Mouse (Mus musculus): ENCODE results near the gene Bglap2. TPM values are rescaled to one million over a fixed set of nuclear protein-coding genes. Genes with fewer than 3 reads are reported as not detected.
A peak's percentile ranks its signal among the peaks of the same experiment; 100 is the strongest.

Gene Bglap2
- polyA plus RNA-seq, 1 experiment from 2014 or later = not detected

DNA sequence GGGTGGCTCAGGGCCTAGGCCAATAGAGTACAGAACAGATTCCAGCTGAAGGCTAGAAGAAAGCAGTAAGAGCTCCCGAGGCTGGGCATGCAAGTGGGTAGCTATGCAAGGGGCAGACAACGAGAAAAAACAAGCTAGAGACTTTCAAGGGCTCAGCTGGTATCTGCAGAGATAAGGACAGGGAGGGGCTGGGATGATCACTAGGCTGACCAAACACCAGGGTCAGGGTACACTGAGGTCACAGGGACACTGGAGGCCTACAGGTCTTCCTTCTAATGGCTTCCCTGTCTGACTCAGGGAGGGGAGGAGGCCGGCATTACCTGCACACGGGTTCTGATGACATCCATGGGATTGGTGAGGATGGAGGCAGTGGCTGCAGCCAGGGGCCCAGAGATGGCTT, 37.2 kb upstream of the Bglap2 start:
- H3K9me3 ChIP-seq (replicated peaks; ENCODE audit: control insufficient read depth, low read length) = no peaks in the 10 kb centered on the region
- H3K4me2 ChIP-seq (ENCODE audit: low read depth, low read length) = no peak overlapping the region
- peak overlapping the region; percentile 10 for H3K27ac ChIP-seq (ENCODE audit: low read length)
- peak; percentile 43 for ATAC-seq (ENCODE audit: low read depth)
- H3K27me3 ChIP-seq (ENCODE audit: control insufficient read depth, insufficient read depth, low read depth, low read length) = no peaks in the 10 kb centered on the region
- peaks cover 18% of the 10 kb centered on the region for H3K36me3 ChIP-seq (ENCODE audit: control insufficient read depth, insufficient read depth)
- H3K4me1 ChIP-seq (ENCODE audit: control insufficient read depth, low read depth, low read length) = peaks cover 38% of the 10 kb centered on the region
- peak overlapping the region; percentile 14; the same call in 1 of the 2 replicates for H3K9ac ChIP-seq (ENCODE audit: low read depth, low read length)
- whole genome bisulfite sequencing (ENCODE audit: insufficient replicate concordance) = 47% methylated on average over 4 of the region's 4 CpGs
- H3K4me3 ChIP-seq (ENCODE audit: low read depth, low read length) = no peak overlapping the region

DNA sequence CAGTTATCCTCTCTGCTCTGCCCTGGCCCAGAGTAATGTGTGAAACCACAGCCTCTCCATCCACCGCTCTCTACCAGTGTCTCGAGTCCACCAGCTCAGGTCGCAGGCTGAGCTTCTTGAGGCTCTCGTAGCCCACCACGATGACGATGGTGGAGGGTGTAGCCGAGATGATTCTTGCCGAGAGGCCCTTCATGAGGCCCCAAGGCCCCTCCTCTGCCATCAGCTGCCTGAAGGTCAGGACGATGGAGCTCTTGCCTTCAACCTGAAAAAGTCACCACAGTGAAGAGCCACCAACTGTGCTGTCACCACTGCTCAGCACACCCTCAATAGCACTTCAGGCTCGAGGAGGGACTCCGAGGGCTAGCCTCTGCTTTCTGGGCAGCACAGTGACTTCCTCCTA, 34.1 kb upstream of the Bglap2 start:
- no peak overlapping the region; the same call in none of the 2 replicates for H3K9ac ChIP-seq (ENCODE audit: low read depth, low read length)
- peaks cover 50% of the 10 kb centered on the region for H3K4me1 ChIP-seq (ENCODE audit: control insufficient read depth, low read depth, low read length)
- H3K27me3 ChIP-seq (ENCODE audit: control insufficient read depth, insufficient read depth, low read depth, low read length) = no peaks in the 10 kb centered on the region
- peak overlapping the region; percentile 95 for H3K27ac ChIP-seq (ENCODE audit: low read length)
- no peak overlapping the region for H3K4me3 ChIP-seq (ENCODE audit: low read depth, low read length)
- ATAC-seq (ENCODE audit: low read depth) = no peak
- H3K4me2 ChIP-seq (ENCODE audit: low read depth, low read length) = no peak overlapping the region
- H3K36me3 ChIP-seq (ENCODE audit: control insufficient read depth, insufficient read depth) = peaks cover 8% of the 10 kb centered on the region; the same call in 1 of the 2 replicates
- no peaks in the 10 kb centered on the region for H3K9me3 ChIP-seq (replicated peaks; ENCODE audit: control insufficient read depth, low read length)
- WGBS (ENCODE audit: insufficient replicate concordance) = 75% methylated on average over 11 of the region's 11 CpGs

DNA sequence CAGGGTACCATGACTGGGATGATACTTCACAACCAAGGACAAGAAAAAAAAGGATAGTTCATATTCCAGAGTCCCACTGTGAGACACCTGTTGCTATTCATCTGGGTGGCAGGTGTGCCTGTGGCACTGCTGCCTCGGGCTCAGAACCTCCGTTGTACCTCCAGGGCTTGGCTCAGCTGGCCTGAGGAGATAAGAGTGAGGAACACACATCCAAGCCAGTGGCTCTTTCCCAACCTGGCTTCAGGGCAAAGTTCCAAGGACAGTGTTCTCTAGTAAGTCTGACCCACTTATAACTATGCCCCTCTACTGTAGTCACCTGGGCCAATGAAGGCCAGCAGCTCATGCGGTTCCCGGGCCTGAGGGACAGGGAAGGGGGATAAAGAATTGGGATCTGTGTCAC, 33.2 kb upstream of the Bglap2 start:
- Histone ChIP-seq H3K27me3 (ENCODE audit: control insufficient read depth, insufficient read depth, low read depth, low read length) (no peaks in the 10 kb centered on the region), H3K4me1 (ENCODE audit: control insufficient read depth, low read depth, low read length) (peaks cover 56% of the 10 kb centered on the region), H3K9me3 (replicated peaks; ENCODE audit: control insufficient read depth, low read length) (no peaks in the 10 kb centered on the region), H3K4me3 (ENCODE audit: low read depth, low read length) (peak overlapping the region; percentile 2; the same call in 1 of the 2 replicates), H3K36me3 (ENCODE audit: control insufficient read depth, insufficient read depth) (peaks cover 8% of the 10 kb centered on the region; the same call in 1 of the 2 replicates), H3K27ac (ENCODE audit: low read length) (peak overlapping the region; percentile 95), H3K4me2 (ENCODE audit: low read depth, low read length) (peak overlapping the region; percentile 75), H3K9ac (ENCODE audit: low read depth, low read length) (peak overlapping the region; percentile 19)
- WGBS (ENCODE audit: insufficient replicate concordance) = 45% methylated on average over 4 of the region's 4 CpGs
- ATAC-seq (ENCODE audit: low read depth) = peak; percentile 47

DNA sequence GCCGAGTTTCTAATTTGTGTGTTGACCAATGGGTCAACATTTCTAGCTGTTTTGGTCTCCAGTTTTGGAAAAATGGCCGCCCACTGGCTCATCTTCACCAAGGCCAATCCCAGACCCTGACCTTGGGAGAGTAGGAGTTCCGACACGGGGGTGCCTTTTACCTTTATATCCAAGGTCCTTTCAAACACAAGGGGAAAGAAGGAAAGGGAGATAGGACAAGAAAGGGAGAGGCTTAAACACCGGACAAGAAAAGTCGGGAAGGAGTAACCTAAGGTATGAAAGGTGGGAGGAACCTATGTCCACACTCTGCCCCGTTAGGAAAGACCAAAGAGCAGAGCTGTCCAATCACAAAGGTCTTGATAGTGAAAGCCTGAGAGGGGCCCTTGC, 32.1 kb upstream of the Bglap2 start:
- Histone ChIP-seq H3K36me3 (ENCODE audit: control insufficient read depth, insufficient read depth) (peaks cover 8% of the 10 kb centered on the region; the same call in 1 of the 2 replicates), H3K4me1 (ENCODE audit: control insufficient read depth, low read depth, low read length) (peaks cover 57% of the 10 kb centered on the region), H3K27ac (ENCODE audit: low read length) (peak overlapping the region; percentile 95), H3K4me3 (ENCODE audit: low read depth, low read length) (peak overlapping the region; percentile 87), H3K9me3 (replicated peaks; ENCODE audit: control insufficient read depth, low read length) (no peaks in the 10 kb centered on the region), H3K9ac (ENCODE audit: low read depth, low read length) (peak overlapping the region; percentile 90), H3K4me2 (ENCODE audit: low read depth, low read length) (peak overlapping the region; percentile 75), H3K27me3 (ENCODE audit: control insufficient read depth, insufficient read depth, low read depth, low read length) (no peaks in the 10 kb centered on the region)
- 25% methylated on average over 7 of the region's 7 CpGs for WGBS (ENCODE audit: insufficient replicate concordance)
- no peak for ATAC-seq (ENCODE audit: low read depth)

DNA sequence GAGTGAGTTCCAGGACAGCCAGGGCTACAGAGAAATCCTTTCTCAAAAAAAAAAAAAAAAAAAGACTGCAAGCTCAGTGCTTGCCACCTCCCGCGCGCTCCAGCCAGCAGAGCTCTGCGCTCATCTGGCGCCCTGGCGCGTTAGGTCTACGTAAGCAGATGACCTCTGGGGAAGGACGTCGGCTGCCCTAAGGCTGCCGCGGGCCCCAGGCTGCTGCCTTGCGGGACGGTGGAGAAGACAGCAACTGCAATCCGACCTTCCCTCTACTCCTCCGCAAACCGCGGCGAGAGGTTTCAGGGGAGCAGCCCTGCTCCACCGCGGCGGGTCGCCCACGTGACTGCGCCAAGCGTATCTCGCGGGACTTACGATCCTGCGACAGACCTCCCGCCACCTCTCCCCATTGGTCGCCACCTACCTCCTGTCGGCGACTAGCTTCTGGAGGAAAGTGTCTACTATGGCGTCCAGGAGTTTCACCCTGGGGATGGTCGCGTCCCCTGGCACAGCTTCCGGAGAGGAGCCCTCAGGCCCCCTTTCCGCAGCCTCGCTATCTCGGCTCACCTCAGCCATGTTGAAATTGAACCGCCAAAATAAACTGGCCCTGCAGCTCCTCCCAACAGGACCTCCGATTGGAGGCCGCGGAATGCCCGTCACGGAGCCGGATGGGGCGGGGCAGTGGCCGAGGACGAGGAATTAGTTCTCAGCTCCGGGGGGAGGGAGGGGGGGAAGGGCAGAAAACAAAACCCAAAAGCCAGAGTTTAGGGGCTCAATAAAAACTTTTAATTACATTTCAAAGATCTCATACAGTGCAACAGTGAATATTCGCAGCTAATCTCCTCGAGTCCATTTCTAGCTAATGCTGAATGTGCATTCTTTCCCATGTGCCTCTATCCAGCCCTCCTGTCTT, 31.5 kb upstream of the Bglap2 start, which contains the start of gene Pmf1:
TSS of gene Pmf1 (minus strand) at position 591 of the 904 bp plus-strand sequence.
- peaks cover 51% of the 10 kb centered on the region for H3K4me1 ChIP-seq (ENCODE audit: control insufficient read depth, low read depth, low read length)
- peak within 1 kb of the TSS; percentile 75 for H3K4me2 ChIP-seq (ENCODE audit: low read depth, low read length)
- no peaks in the 10 kb centered on the region for H3K9me3 ChIP-seq (replicated peaks; ENCODE audit: control insufficient read depth, low read length)
- H3K27ac ChIP-seq (ENCODE audit: low read length) = peak within 1 kb of the TSS; percentile 95
- H3K9ac ChIP-seq (ENCODE audit: low read depth, low read length) = peak within 1 kb of the TSS; percentile 90
- peaks cover 8% of the 10 kb centered on the region; the same call in 1 of the 2 replicates for H3K36me3 ChIP-seq (ENCODE audit: control insufficient read depth, insufficient read depth)
- WGBS (ENCODE audit: insufficient replicate concordance) = 0% methylated on average over 54 of the region's 54 CpGs
- H3K27me3 ChIP-seq (ENCODE audit: control insufficient read depth, insufficient read depth, low read depth, low read length) = no peaks in the 10 kb centered on the region
- H3K4me3 ChIP-seq (ENCODE audit: low read depth, low read length) = peak within 1 kb of the TSS; percentile 87
- peak; percentile 90 for ATAC-seq (ENCODE audit: low read depth)

DNA sequence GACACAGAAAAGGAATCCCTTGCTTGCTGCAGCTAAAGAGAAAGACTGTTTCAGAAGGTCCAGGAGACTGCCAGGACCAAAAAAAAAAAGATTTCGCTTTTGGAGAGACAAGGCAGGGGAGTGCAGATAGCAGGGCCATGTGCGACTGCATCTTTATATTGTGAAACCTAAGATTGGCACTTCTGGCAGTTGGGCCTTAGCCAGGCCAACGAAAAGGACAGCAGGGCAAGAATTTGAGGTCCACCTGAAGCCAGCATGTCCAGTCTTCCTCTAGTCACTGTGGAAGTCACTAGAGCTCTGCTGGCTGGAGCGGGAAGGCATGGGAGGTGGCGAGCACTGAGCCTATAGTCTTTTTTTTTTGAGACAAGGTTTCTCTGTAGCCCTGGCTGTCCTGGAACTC, 30.5 kb upstream of the Bglap2 start:
- ATAC-seq (ENCODE audit: low read depth) = no peak
- Histone ChIP-seq H3K27ac (ENCODE audit: low read length) (peak overlapping the region; percentile 95), H3K4me1 (ENCODE audit: control insufficient read depth, low read depth, low read length) (peaks cover 51% of the 10 kb centered on the region), H3K4me2 (ENCODE audit: low read depth, low read length) (peak overlapping the region; percentile 75), H3K9ac (ENCODE audit: low read depth, low read length) (peak overlapping the region; percentile 90), H3K9me3 (replicated peaks; ENCODE audit: control insufficient read depth, low read length) (no peaks in the 10 kb centered on the region), H3K27me3 (ENCODE audit: control insufficient read depth, insufficient read depth, low read depth, low read length) (no peaks in the 10 kb centered on the region), H3K4me3 (ENCODE audit: low read depth, low read length) (peak overlapping the region; percentile 87), H3K36me3 (ENCODE audit: control insufficient read depth, insufficient read depth) (peaks cover 9% of the 10 kb centered on the region)
- 31% methylated on average over 5 of the region's 5 CpGs for WGBS (ENCODE audit: insufficient replicate concordance)

DNA sequence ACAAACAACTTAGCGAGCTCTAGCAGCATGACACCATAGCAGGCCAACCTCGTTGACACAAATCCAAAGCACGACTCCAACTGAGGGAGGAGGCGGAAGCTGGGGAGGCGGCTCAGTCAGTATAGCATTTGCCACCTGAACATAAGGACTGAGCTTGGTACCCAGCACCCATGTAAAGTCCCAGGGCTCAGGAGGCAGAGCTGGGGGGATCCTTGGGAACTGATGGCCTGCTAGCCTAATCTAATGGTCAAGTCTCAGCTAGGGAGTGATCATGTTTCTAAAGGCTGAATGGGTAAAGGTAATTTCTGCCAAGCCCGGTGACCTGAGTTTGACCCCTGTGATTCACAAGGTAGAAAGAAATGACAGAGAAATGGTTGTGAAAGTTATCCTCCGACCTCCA, 29.0 kb upstream of the Bglap2 start:
- Histone ChIP-seq H3K4me3 (ENCODE audit: low read depth, low read length) (no peak overlapping the region), H3K27me3 (ENCODE audit: control insufficient read depth, insufficient read depth, low read depth, low read length) (no peaks in the 10 kb centered on the region), H3K27ac (ENCODE audit: low read length) (no peak overlapping the region), H3K36me3 (ENCODE audit: control insufficient read depth, insufficient read depth) (peaks cover 10% of the 10 kb centered on the region), H3K9ac (ENCODE audit: low read depth, low read length) (no peak overlapping the region), H3K4me1 (ENCODE audit: control insufficient read depth, low read depth, low read length) (peaks cover 48% of the 10 kb centered on the region), H3K4me2 (ENCODE audit: low read depth, low read length) (no peak overlapping the region), H3K9me3 (replicated peaks; ENCODE audit: control insufficient read depth, low read length) (no peaks in the 10 kb centered on the region)
- WGBS (ENCODE audit: insufficient replicate concordance) = 58% methylated on average over 7 of the region's 7 CpGs
- ATAC-seq (ENCODE audit: low read depth) = no peak

DNA sequence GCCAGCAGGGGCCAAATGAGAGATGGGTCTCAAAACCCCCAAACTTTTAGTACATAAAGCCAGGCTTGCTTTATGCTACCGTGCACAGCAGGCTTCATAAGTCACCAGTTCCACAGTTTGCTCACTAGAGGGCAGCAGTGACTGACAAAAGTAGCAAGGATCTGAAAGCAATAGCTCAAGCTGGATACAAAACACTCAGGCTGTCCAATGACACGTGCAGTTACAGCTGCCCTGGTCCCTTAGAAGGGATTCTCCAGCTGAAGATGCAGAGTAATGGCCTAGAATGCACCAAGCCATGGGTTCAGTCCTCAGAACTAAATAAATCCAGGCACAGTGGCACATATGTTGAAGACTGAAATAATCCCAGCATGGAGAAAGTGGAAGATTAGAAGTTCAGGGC, 28.6 kb upstream of the Bglap2 start:
- no peaks in the 10 kb centered on the region for H3K9me3 ChIP-seq (replicated peaks; ENCODE audit: control insufficient read depth, low read length)
- ATAC-seq (ENCODE audit: low read depth) = no peak
- H3K27me3 ChIP-seq (ENCODE audit: control insufficient read depth, insufficient read depth, low read depth, low read length) = no peaks in the 10 kb centered on the region
- peaks cover 5% of the 10 kb centered on the region for H3K36me3 ChIP-seq (ENCODE audit: control insufficient read depth, insufficient read depth)
- peaks cover 44% of the 10 kb centered on the region for H3K4me1 ChIP-seq (ENCODE audit: control insufficient read depth, low read depth, low read length)
- no peak overlapping the region for H3K4me2 ChIP-seq (ENCODE audit: low read depth, low read length)
- no peak overlapping the region for H3K9ac ChIP-seq (ENCODE audit: low read depth, low read length)
- H3K4me3 ChIP-seq (ENCODE audit: low read depth, low read length) = no peak overlapping the region
- H3K27ac ChIP-seq (ENCODE audit: low read length) = no peak overlapping the region
- 2% methylated on average over 2 of the region's 2 CpGs for WGBS (ENCODE audit: insufficient replicate concordance)
